Mouse (Mus musculus): Measurements from ENCODE around the gene Smpd1. TPM values are rescaled to one million over a fixed set of nuclear protein-coding genes. Genes with fewer than 3 reads are reported as not detected.

Smpd1 gene
- 16.2 and 17.1 TPM in 2 replicates for polyA plus RNA-seq (2011; ENCODE audit: insufficient read depth, insufficient read length, low read depth, missing spikeins)

GRCm38 (mm10) chr7:105554212-105554942, at the start of gene Smpd1:
Smpd1 (plus strand) TSS chr7:105554360.
- no peak for TF ChIP-seq CTCF (IDR thresholded peaks at IDR 0.05; ENCODE audit: low read depth, low read length)
- TF ChIP-seq EP300 (IDR thresholded peaks at IDR 0.05; ENCODE audit: insufficient read depth, low read depth, low read length), result no peak
- peak; percentile 27 for TF ChIP-seq POLR2A (IDR thresholded peaks at IDR 0.05; ENCODE audit: insufficient read depth, low read length)
- H3K4me3 ChIP-seq (ENCODE audit: low read depth, low read length), result peak within 1 kb of the TSS; percentile 73
- no peak within 1 kb of the TSS for H3K27ac ChIP-seq (ENCODE audit: insufficient read depth, low read length)

GRCm38 (mm10) chr7:105507257-105507656, 46.9 kb upstream of the Smpd1 start:
- TF ChIP-seq CTCF (IDR thresholded peaks at IDR 0.05; ENCODE audit: low read depth, low read length) (no peak), EP300 (IDR thresholded peaks at IDR 0.05; ENCODE audit: insufficient read depth, low read depth, low read length) (no peak)
- no peak overlapping the region for H3K27ac ChIP-seq (ENCODE audit: insufficient read depth, low read length)
- no peak overlapping the region for H3K9ac ChIP-seq (ENCODE audit: low read depth, poor library complexity, severe bottlenecking)
- H3K4me1 ChIP-seq (ENCODE audit: control insufficient read depth, insufficient read depth, low read length), result no peaks in the 10 kb centered on the region
- no peak overlapping the region for H3K4me3 ChIP-seq (ENCODE audit: low read depth, low read length)
- no peaks in the 10 kb centered on the region for H3K9me3 ChIP-seq (replicated peaks; ENCODE audit: control insufficient read depth, insufficient read depth, low read length, poor library complexity, severe bottlenecking)
- no peaks in the 10 kb centered on the region for H3K36me3 ChIP-seq (ENCODE audit: control insufficient read depth, insufficient read depth, low read length, poor library complexity, severe bottlenecking)
- no peaks in the 10 kb centered on the region; the same call in 1 of the 2 replicates for H3K27me3 ChIP-seq (ENCODE audit: control insufficient read depth, insufficient read depth, low read length, poor library complexity, severe bottlenecking)

More at GRCm38 (mm10) chr7:105554212-105554942, at the start of gene Smpd1:
- no peaks in the 10 kb centered on the region for H3K36me3 ChIP-seq (ENCODE audit: control insufficient read depth, insufficient read depth, low read length, poor library complexity, severe bottlenecking)
- H3K27me3 ChIP-seq (ENCODE audit: control insufficient read depth, insufficient read depth, low read length, poor library complexity, severe bottlenecking), result no peaks in the 10 kb centered on the region
- peaks cover 2% of the 10 kb centered on the region for H3K4me1 ChIP-seq (ENCODE audit: control insufficient read depth, insufficient read depth, low read length)
- H3K9ac ChIP-seq (ENCODE audit: low read depth, poor library complexity, severe bottlenecking), result peak within 1 kb of the TSS; percentile 51
- H3K9me3 ChIP-seq (replicated peaks; ENCODE audit: control insufficient read depth, insufficient read depth, low read length, poor library complexity, severe bottlenecking), result no peaks in the 10 kb centered on the region

- H3K4me3 ChIP-seq (ENCODE audit: low read depth, low read length), result no peak overlapping the region
- no peaks in the 10 kb centered on the region for H3K9me3 ChIP-seq (replicated peaks; ENCODE audit: control insufficient read depth, insufficient read depth, low read length, poor library complexity, severe bottlenecking)
- H3K4me1 ChIP-seq (ENCODE audit: control insufficient read depth, insufficient read depth, low read length), result no peaks in the 10 kb centered on the region
- H3K27ac ChIP-seq (ENCODE audit: insufficient read depth, low read length), result no peak overlapping the region
- H3K27me3 ChIP-seq (ENCODE audit: control insufficient read depth, insufficient read depth, low read length, poor library complexity, severe bottlenecking), result no peaks in the 10 kb centered on the region; the same call in 1 of the 2 replicates
- no peaks in the 10 kb centered on the region for H3K36me3 ChIP-seq (ENCODE audit: control insufficient read depth, insufficient read depth, low read length, poor library complexity, severe bottlenecking)
- H3K9ac ChIP-seq (ENCODE audit: low read depth, poor library complexity, severe bottlenecking), result no peak overlapping the region
- no peak for TF ChIP-seq CTCF (IDR thresholded peaks at IDR 0.05; ENCODE audit: low read depth, low read length)
- TF ChIP-seq EP300 (IDR thresholded peaks at IDR 0.05; ENCODE audit: insufficient read depth, low read depth, low read length), result no peak
- TF ChIP-seq POLR2A (IDR thresholded peaks at IDR 0.05; ENCODE audit: insufficient read depth, low read length), result no peak
Measured at GRCm38 (mm10) chr7:105510143-105510542, 44.0 kb upstream of the Smpd1 start.

DNA sequence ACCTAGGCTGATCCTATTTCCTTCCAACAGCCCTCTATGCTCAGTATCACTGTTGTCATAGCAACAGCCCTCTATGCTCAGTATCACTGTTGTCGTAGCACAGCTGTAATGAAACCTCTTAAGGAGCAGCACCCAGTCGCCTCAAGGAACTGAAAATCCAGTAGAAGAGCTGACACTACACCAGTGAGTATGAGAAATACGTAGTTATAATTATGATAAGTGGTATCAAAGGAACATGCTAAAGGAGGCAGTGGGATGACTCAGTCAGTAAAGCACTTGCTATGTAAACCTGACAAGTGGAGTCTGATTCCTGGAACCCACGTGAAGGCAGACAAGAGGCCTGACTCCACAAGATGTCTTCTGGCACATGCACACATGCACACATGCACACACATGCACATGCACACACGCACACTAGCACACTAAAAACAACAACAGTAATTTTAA, 40.3 kb upstream of the Smpd1 start:
- Histone ChIP-seq H3K36me3 (ENCODE audit: control insufficient read depth, insufficient read depth, low read length, poor library complexity, severe bottlenecking) (no peaks in the 10 kb centered on the region), H3K27ac (ENCODE audit: insufficient read depth, low read length) (no peak overlapping the region), H3K4me1 (ENCODE audit: control insufficient read depth, insufficient read depth, low read length) (no peaks in the 10 kb centered on the region), H3K9ac (ENCODE audit: low read depth, poor library complexity, severe bottlenecking) (no peak overlapping the region), H3K9me3 (replicated peaks; ENCODE audit: control insufficient read depth, insufficient read depth, low read length, poor library complexity, severe bottlenecking) (no peaks in the 10 kb centered on the region), H3K4me3 (ENCODE audit: low read depth, low read length) (no peak overlapping the region), H3K27me3 (ENCODE audit: control insufficient read depth, insufficient read depth, low read length, poor library complexity, severe bottlenecking) (no peaks in the 10 kb centered on the region; the same call in 1 of the 2 replicates)
- TF ChIP-seq CTCF (IDR thresholded peaks at IDR 0.05; ENCODE audit: low read depth, low read length) (no peak), EP300 (IDR thresholded peaks at IDR 0.05; ENCODE audit: insufficient read depth, low read depth, low read length) (no peak), POLR2A (IDR thresholded peaks at IDR 0.05; ENCODE audit: insufficient read depth, low read length) (no peak)

DNA sequence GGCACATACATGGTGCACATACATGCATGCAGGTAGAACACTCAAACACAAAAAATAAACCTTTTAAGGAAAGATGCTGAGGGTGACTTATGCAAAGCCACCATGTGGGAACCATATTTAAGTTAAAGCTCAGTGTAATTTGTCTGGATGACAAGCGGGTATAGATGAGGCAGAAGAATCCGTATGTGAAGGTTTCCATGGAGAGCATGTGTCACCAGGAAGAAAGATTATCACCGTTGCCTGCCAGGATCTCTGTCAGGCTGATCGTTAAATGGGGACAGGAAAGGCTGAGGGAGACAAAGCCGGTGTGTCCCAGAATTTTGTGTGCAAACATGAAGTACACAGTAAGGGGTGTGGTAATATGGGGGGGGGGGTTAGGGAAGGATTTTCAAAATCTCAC, 39.6 kb upstream of the Smpd1 start:
- Histone ChIP-seq H3K27ac (ENCODE audit: insufficient read depth, low read length) (no peak overlapping the region), H3K9me3 (replicated peaks; ENCODE audit: control insufficient read depth, insufficient read depth, low read length, poor library complexity, severe bottlenecking) (no peaks in the 10 kb centered on the region), H3K27me3 (ENCODE audit: control insufficient read depth, insufficient read depth, low read length, poor library complexity, severe bottlenecking) (no peaks in the 10 kb centered on the region; the same call in 1 of the 2 replicates), H3K4me3 (ENCODE audit: low read depth, low read length) (no peak overlapping the region), H3K4me1 (ENCODE audit: control insufficient read depth, insufficient read depth, low read length) (no peaks in the 10 kb centered on the region), H3K36me3 (ENCODE audit: control insufficient read depth, insufficient read depth, low read length, poor library complexity, severe bottlenecking) (no peaks in the 10 kb centered on the region), H3K9ac (ENCODE audit: low read depth, poor library complexity, severe bottlenecking) (no peak overlapping the region)
- TF ChIP-seq CTCF (IDR thresholded peaks at IDR 0.05; ENCODE audit: low read depth, low read length) (no peak), POLR2A (IDR thresholded peaks at IDR 0.05; ENCODE audit: insufficient read depth, low read length) (no peak), EP300 (IDR thresholded peaks at IDR 0.05; ENCODE audit: insufficient read depth, low read depth, low read length) (no peak)

DNA sequence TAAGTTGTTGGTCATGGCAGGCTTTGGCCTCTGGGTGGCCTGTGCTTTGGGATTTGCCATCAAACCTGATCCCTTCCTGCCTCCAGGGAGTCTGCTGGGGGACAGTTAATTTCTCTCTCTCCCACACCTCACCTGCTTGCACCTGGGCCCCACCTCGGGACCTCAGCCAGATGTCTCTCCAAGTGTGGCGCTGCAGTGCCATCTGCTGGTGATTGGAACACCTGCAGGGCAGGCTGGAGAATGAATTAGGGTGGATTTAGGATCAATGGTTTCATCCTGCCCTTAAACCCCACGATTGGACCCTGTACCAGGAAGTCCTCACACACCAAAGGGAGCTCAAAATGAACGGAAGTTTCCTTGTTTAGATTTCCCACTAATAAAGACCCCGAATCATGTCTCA, 39.0 kb upstream of the Smpd1 start:
- TF ChIP-seq POLR2A (IDR thresholded peaks at IDR 0.05; ENCODE audit: insufficient read depth, low read length) (no peak), CTCF (IDR thresholded peaks at IDR 0.05; ENCODE audit: low read depth, low read length) (peak; percentile 94), EP300 (IDR thresholded peaks at IDR 0.05; ENCODE audit: insufficient read depth, low read depth, low read length) (0 out of 2 replicates have a peak, but pooled peaks have one; percentile 18)

More for the DNA sequence above, 39.0 kb upstream of the Smpd1 start:
- no peak overlapping the region for H3K9ac ChIP-seq (ENCODE audit: low read depth, poor library complexity, severe bottlenecking)
- no peak overlapping the region for H3K4me3 ChIP-seq (ENCODE audit: low read depth, low read length)
- no peaks in the 10 kb centered on the region for H3K36me3 ChIP-seq (ENCODE audit: control insufficient read depth, insufficient read depth, low read length, poor library complexity, severe bottlenecking)
- no peaks in the 10 kb centered on the region for H3K9me3 ChIP-seq (replicated peaks; ENCODE audit: control insufficient read depth, insufficient read depth, low read length, poor library complexity, severe bottlenecking)
- no peaks in the 10 kb centered on the region; the same call in 1 of the 2 replicates for H3K27me3 ChIP-seq (ENCODE audit: control insufficient read depth, insufficient read depth, low read length, poor library complexity, severe bottlenecking)
- H3K27ac ChIP-seq (ENCODE audit: insufficient read depth, low read length), result no peak overlapping the region
- no peaks in the 10 kb centered on the region for H3K4me1 ChIP-seq (ENCODE audit: control insufficient read depth, insufficient read depth, low read length)

Data from ES-Bruce4 (cell line).